Comparison of ENCODE assay signal across 10 mouse cellular contexts in the genomic region with DNA sequence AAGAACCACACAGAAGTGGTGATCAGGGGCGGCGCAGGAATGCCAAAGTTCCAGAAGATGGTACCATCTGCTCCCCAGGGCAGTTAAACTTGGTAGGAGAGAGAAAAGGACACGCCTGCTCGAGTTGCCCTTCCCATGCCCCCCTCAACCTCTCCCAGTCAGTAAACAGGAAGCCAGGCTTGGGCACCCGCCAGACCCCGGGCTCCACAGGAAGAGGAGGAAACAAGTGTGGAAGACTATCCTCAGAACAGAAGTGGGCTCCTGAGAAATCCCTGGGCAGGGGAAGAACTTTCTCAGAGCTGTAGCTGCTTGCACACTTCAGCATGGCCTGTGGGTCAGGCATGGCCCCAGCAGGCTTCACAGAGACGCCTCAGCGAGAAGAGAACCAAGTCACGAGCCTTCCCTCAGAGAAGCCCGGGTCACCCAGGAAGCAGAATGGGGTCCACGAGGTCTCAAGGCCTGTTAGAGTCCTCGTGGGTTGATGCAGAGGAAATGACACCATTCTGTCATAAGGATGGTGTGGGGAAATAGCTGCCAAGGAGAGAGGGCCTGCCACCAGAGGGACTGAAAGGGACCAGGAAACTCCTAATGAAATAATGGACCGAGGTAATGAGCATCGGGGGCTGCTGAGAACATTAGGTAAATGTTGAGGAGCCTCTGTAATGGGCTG. TPM values are rescaled to one million over a fixed set of nuclear protein-coding genes. Genes with fewer than 3 reads are reported as not detected.
DNase-seq lines count a peak whose midpoint lies in the region; ATAC-seq lines count a peak whose summit lies in the region.
"Had no signal": no experiment of that assay in that cellular context is flagged by ENCODE, and none has a peak within 500 bp of the region (broad histone marks: within the 10 kb centered on the region; RNA-seq: fewer than 3 reads in every experiment).

No protein-coding gene starts in this region.

- H3K4me3 ChIP-seq in hindbrain, embryonic 14.5 days (replicated peaks; ENCODE audit: low read length), result no peak overlapping the region
- H3K4me3 ChIP-seq in hindbrain, embryonic 16.5 days (ENCODE audit: low read length), result no peak overlapping the region
- H3K4me3 ChIP-seq: erythroblast, embryonic 14.5 days; myocyte had no signal

- no peaks in the 10 kb centered on the region for H3K27me3 ChIP-seq in hindbrain, embryonic 14.5 days (ENCODE audit: control insufficient read depth, insufficient read depth, low read length)
- H3K27me3 ChIP-seq in hindbrain, embryonic 16.5 days (replicated peaks; ENCODE audit: control insufficient read depth, insufficient read depth, low read length), result no peaks in the 10 kb centered on the region

- no peak overlapping the region for H3K9ac ChIP-seq in hindbrain, embryonic 14.5 days
- no peak overlapping the region for H3K9ac ChIP-seq in hindbrain, embryonic 16.5 days (ENCODE audit: low read depth, low read length)

- peaks cover 25% of the 10 kb centered on the region for H3K4me1 ChIP-seq in hindbrain, embryonic 14.5 days (replicated peaks; ENCODE audit: control insufficient read depth, insufficient read depth, low read length)
- H3K4me1 ChIP-seq in hindbrain, embryonic 16.5 days (ENCODE audit: control insufficient read depth, insufficient read depth, low read depth, low read length), result peaks cover 14% of the 10 kb centered on the region

- 0 out of 2 replicates have a peak, but pooled peaks cover 2% of the 10 kb centered on the region for H3K36me3 ChIP-seq in hindbrain, embryonic 14.5 days (replicated peaks; ENCODE audit: control insufficient read depth, insufficient read depth)
- no peaks in the 10 kb centered on the region for H3K36me3 ChIP-seq in hindbrain, embryonic 16.5 days (ENCODE audit: control insufficient read depth, insufficient read depth, low read length)

- H3K4me2 ChIP-seq in hindbrain, embryonic 14.5 days (replicated peaks), result no peak overlapping the region
- no peak overlapping the region for H3K4me2 ChIP-seq in hindbrain, embryonic 16.5 days (ENCODE audit: low read length)

- no peak for ATAC-seq in hindbrain, embryonic 14.5 days (ENCODE audit: low FRiP score)
- no peak for ATAC-seq in hindbrain, embryonic 16.5 days
- no peak for ATAC-seq in erythroid progenitor cell, adult 5-6 weeks (replicated peaks; ENCODE audit: low FRiP score, poor library complexity, severe bottlenecking)

- 66% methylated on average over 14 of the region's 14 CpGs for WGBS in hindbrain, embryonic 14.5 days
- 67% methylated on average over 14 of the region's 14 CpGs for WGBS in hindbrain, embryonic 16.5 days

- no peaks in the 10 kb centered on the region for H3K9me3 ChIP-seq in hindbrain, embryonic 14.5 days (ENCODE audit: control insufficient read depth, low read length)
- H3K9me3 ChIP-seq in hindbrain, embryonic 16.5 days (ENCODE audit: control insufficient read depth, low read length), result no peaks in the 10 kb centered on the region

- DNase-seq in hindbrain, embryonic 14.5 days (ENCODE audit: low spot score), result no peak
- DNase-seq in adrenal gland, adult 2 months, result peak; percentile 79
- DNase-seq in heart, adult 11 months, result peak; percentile 99
- peak; percentile 80 for DNase-seq in kidney, adult 9 months
- peak; percentile 90 for DNase-seq in lung, postnatal 25 days (ENCODE audit: low spot score)
- no peak for DNase-seq in retina, postnatal 1 day

- H3K27ac ChIP-seq in hindbrain, embryonic 14.5 days, result 0 out of 2 replicates have a peak overlapping the region, but pooled peaks have one; percentile 32
- H3K27ac ChIP-seq in hindbrain, embryonic 16.5 days (ENCODE audit: low read depth, low read length), result no peak overlapping the region

RNA-seq across cellular contexts. Expression of gene Fam219a, which starts 14.2 kb away (rescaled TPM):
- polyA plus RNA-seq in hindbrain, embryonic 14.5 days (2014; fragmentation: Nextera tagmentation; extraction: Ambion mirVana), result 20.0 and 23.5 TPM in 2 replicates
- 14.2 and 14.8 TPM in 2 replicates for polyA plus RNA-seq in hindbrain, embryonic 16.5 days (2015; fragmentation: Nextera tagmentation; extraction: Ambion mirVana)
- total RNA-seq in adrenal gland, adult 2 months (2021), result 10 to 100 TPM; 14.3 to 20.1 TPM
- 74.7 and 76.1 TPM in 2 replicates for polyA plus RNA-seq in adrenal gland, adult 2 months (2012; rRNA removed)
- 1.1 TPM in 1 of 2 replicates, not detected in the other for total RNA-seq in erythroid progenitor cell, adult 5-6 weeks (2015; ENCODE audit: low replicate concordance)
- 0.39 and 0.45 TPM in 2 replicates for total RNA-seq in erythroid progenitor cell, adult 5-6 weeks (2017; ENCODE audit: low replicate concordance)

RNA-seq across cellular contexts. Expression of gene Dnaic1, which starts 14.4 kb away (rescaled TPM):
- 2.0 and 2.3 TPM in 2 replicates for polyA plus RNA-seq in hindbrain, embryonic 14.5 days (2014; fragmentation: Nextera tagmentation; extraction: Ambion mirVana)
- 2.4 and 3.3 TPM in 2 replicates for polyA plus RNA-seq in hindbrain, embryonic 16.5 days (2015; fragmentation: Nextera tagmentation; extraction: Ambion mirVana)
- total RNA-seq in adrenal gland, adult 2 months (2021), result under 1 TPM in 1 of 2 experiments, not detected in 1; 0.46 TPM
- 0.38 and 0.43 TPM in 2 replicates for polyA plus RNA-seq in adrenal gland, adult 2 months (2012; rRNA removed)
- total RNA-seq in erythroid progenitor cell, adult 5-6 weeks (2015; ENCODE audit: low replicate concordance), result not detected in 2 replicates
- not detected in 2 replicates for total RNA-seq in erythroid progenitor cell, adult 5-6 weeks (2017; ENCODE audit: low replicate concordance)
- polyA plus RNA-seq: erythroblast, embryonic 14.5 days had no signal

RNA-seq across cellular contexts. Expression of gene 1110017D15Rik, which starts 38.0 kb away (rescaled TPM):
- polyA plus RNA-seq in hindbrain, embryonic 14.5 days (2014; fragmentation: Nextera tagmentation; extraction: Ambion mirVana), result 19.5 and 24.2 TPM in 2 replicates
- 17.9 and 21.7 TPM in 2 replicates for polyA plus RNA-seq in hindbrain, embryonic 16.5 days (2015; fragmentation: Nextera tagmentation; extraction: Ambion mirVana)
- under 1 TPM in 1 of 2 experiments, not detected in 1; 0.55 TPM for total RNA-seq in adrenal gland, adult 2 months (2021)
- polyA plus RNA-seq in adrenal gland, adult 2 months (2012; rRNA removed), result 0.40 and 0.66 TPM in 2 replicates
- total RNA-seq in erythroid progenitor cell, adult 5-6 weeks (2015; ENCODE audit: low replicate concordance), result not detected in 2 replicates
- not detected in 2 replicates for total RNA-seq in erythroid progenitor cell, adult 5-6 weeks (2017; ENCODE audit: low replicate concordance)
- polyA plus RNA-seq: erythroblast, embryonic 14.5 days had no signal

RNA-seq across cellular contexts. Expression of gene AI464131, which starts 52.3 kb away (rescaled TPM):
- 10.3 and 12.4 TPM in 2 replicates for polyA plus RNA-seq in hindbrain, embryonic 14.5 days (2014; fragmentation: Nextera tagmentation; extraction: Ambion mirVana)
- polyA plus RNA-seq in hindbrain, embryonic 16.5 days (2015; fragmentation: Nextera tagmentation; extraction: Ambion mirVana), result 18.4 and 19.5 TPM in 2 replicates
- total RNA-seq in adrenal gland, adult 2 months (2021), result 10 to 100 TPM; 12.3 to 15.2 TPM
- polyA plus RNA-seq in adrenal gland, adult 2 months (2012; rRNA removed), result 11.5 and 14.6 TPM in 2 replicates
- not detected in 2 replicates for total RNA-seq in erythroid progenitor cell, adult 5-6 weeks (2015; ENCODE audit: low replicate concordance)
- total RNA-seq in erythroid progenitor cell, adult 5-6 weeks (2017; ENCODE audit: low replicate concordance), result 0.45 TPM in 1 of 2 replicates, not detected in the other
- polyA plus RNA-seq: erythroblast, embryonic 14.5 days had no signal

Comparison
In these comparisons a context has a peak if more than half of its experiments do, and no peak if none do; other contexts are left out.
1. DNase-seq: peak in adrenal gland, adult 2 months (single experiment), heart, adult 11 months (single experiment), kidney, adult 9 months (single experiment) and lung, postnatal 25 days (single experiment); none in hindbrain, embryonic 14.5 days (single experiment) and retina, postnatal 1 day (single experiment).
2. RNA of gene 1110017D15Rik, which starts 38.0 kb away (polyA plus RNA-seq): 19.5 to 24.2 TPM in hindbrain, embryonic 14.5 days and 17.9 to 21.7 TPM in hindbrain, embryonic 16.5 days; 0.40 to 0.66 TPM in adrenal gland, adult 2 months; every median in the first group is over 10 times any median in the second.